Mouse (Mus musculus) liver, adult 2 months (tissue): ENCODE results near the gene Ugcg.

Source experiments
- CTCF ChIP-seq: fragments of 200-500 bp; IDR thresholded peaks from 2 replicates; pipeline ENCODE4 v1.5.1; 2011; ENCODE audit warnings: low read depth, low read length, control low read depth
- POLR2A ChIP-seq: fragments of 200-500 bp; IDR thresholded peaks from 2 replicates; pipeline ENCODE4 v1.6.1; 2011; ENCODE audit warnings: low read length, control low read depth; ENCODE audit not compliant: insufficient read depth; ENCODE audit errors: extremely low read depth

DNA sequence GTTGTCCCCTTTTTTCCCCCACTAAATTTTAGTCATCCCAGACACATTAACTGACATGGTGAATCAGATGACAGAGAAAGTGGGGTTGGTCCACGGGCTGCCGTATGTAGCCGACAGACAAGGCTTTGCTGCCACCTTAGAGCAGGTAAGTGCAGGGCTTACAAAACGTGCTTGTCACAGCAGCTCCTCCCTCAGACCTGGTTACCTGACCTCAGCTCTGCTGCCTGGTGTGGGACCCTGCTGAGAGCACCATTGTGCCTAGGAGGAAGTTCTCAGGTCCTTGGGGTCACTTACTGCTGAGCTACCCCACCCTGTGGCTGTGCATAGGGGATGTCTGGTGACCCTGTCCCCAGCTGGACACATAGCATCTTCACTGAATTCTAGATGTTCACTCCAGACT is 24.8 kb downstream of the Ugcg start:
- TF ChIP-seq CTCF (no peak), POLR2A (no peak)
